Mouse (Mus musculus) bone marrow macrophage, adult 2 months (primary cell): Measurements from ENCODE around the gene Cnksr1. TPM values are rescaled to one million over a fixed set of nuclear protein-coding genes. Genes with fewer than 3 reads are reported as not detected.

Source experiments
- H3K27ac ChIP-seq: 2 replicates; pipeline ENCODE4 v1.5.1; 2012; ENCODE audit warnings: low read depth, low read length; ENCODE audit not compliant: insufficient read depth
- H3K4me1 ChIP-seq: 2 replicates; pipeline ENCODE4 v1.6.1; 2012; ENCODE audit warnings: low read length; ENCODE audit not compliant: control insufficient read depth, insufficient read depth
- H3K4me3 ChIP-seq: 2 replicates; pipeline ENCODE4 v1.5.1; 2012; ENCODE audit warnings: mild to moderate bottlenecking, low read length, moderate library complexity; ENCODE audit not compliant: insufficient read depth
- CTCF ChIP-seq: IDR thresholded peaks from 2 replicates; pipeline ENCODE4 v1.5.1; 2012; ENCODE audit warnings: low read depth, mild to moderate bottlenecking, low read length, moderate library complexity
- POLR2A ChIP-seq: IDR thresholded peaks from 2 replicates; pipeline ENCODE4 v1.6.1; 2012; ENCODE audit warnings: mild to moderate bottlenecking, low read depth, low read length, borderline replicate concordance
- polyA plus RNA-seq: library from polyadenylated mRNA; stranded (reverse); fragments of >200 nt; gene quantifications from 2 replicates; pipeline ENCODE4 v1.2.4, GENCODE M21; 2012; ENCODE audit not compliant: missing spikeins, insufficient read depth, insufficient read length

Cnksr1 gene
- polyA plus RNA-seq, 1 experiment, result not detected

- TF ChIP-seq CTCF, result no peak
- no peak for TF ChIP-seq POLR2A
- peaks cover 3% of the 10 kb centered on the region for H3K4me1 ChIP-seq
- no peak overlapping the region for H3K27ac ChIP-seq
- H3K4me3 ChIP-seq, result no peak overlapping the region
Measured at GRCm38 (mm10) chr4:134203340-134203896, 34.8 kb downstream of the Cnksr1 start.

- Histone ChIP-seq H3K4me3 (no peak within 1 kb of the TSS), H3K27ac (no peak within 1 kb of the TSS), H3K4me1 (peaks cover 3% of the 10 kb centered on the region)
- no peak for TF ChIP-seq CTCF
- TF ChIP-seq POLR2A, result no peak
Measured at GRCm38 (mm10) chr4:134202904-134203303, 35.3 kb downstream of the Cnksr1 start, which contains the start of gene Gm7534. Gm7534 (minus strand) TSS chr4:134203004.

GRCm38 (mm10) chr4:134199371-134199770 lies 38.8 kb downstream of the Cnksr1 start:
- Histone ChIP-seq H3K4me3 (no peak overlapping the region), H3K4me1 (peaks cover 3% of the 10 kb centered on the region), H3K27ac (no peak overlapping the region)
- TF ChIP-seq CTCF, result no peak

GRCm38 (mm10) chr4:134186268-134186667 lies 51.9 kb downstream of the Cnksr1 start:
- Histone ChIP-seq H3K27ac (peak overlapping the region; percentile 58), H3K4me3 (peak overlapping the region; percentile 74), H3K4me1 (peaks cover 10% of the 10 kb centered on the region)
- TF ChIP-seq POLR2A, result no peak
- TF ChIP-seq CTCF, result no peak

- Histone ChIP-seq H3K4me3 (peak overlapping the region; percentile 74), H3K27ac (no peak overlapping the region), H3K4me1 (peaks cover 10% of the 10 kb centered on the region)
- TF ChIP-seq CTCF (no peak), POLR2A (no peak)
Measured at GRCm38 (mm10) chr4:134185569-134185968, 52.6 kb downstream of the Cnksr1 start.

GRCm38 (mm10) chr4:134183711-134184110 lies 54.5 kb downstream of the Cnksr1 start:
- H3K4me3 ChIP-seq, result no peak overlapping the region
- no peak overlapping the region for H3K27ac ChIP-seq
- TF ChIP-seq CTCF, result no peak
- TF ChIP-seq POLR2A, result no peak
- H3K4me1 ChIP-seq, result peaks cover 10% of the 10 kb centered on the region

GRCm38 (mm10) chr4:134181825-134182224 lies 56.4 kb downstream of the Cnksr1 start:
- H3K4me1 ChIP-seq, result peaks cover 10% of the 10 kb centered on the region
- no peak overlapping the region for H3K4me3 ChIP-seq
- TF ChIP-seq POLR2A (no peak), CTCF (no peak)
- no peak overlapping the region for H3K27ac ChIP-seq

GRCm38 (mm10) chr4:134181112-134181511 lies 57.1 kb downstream of the Cnksr1 start:
- Histone ChIP-seq H3K27ac (no peak overlapping the region), H3K4me1 (peaks cover 10% of the 10 kb centered on the region), H3K4me3 (no peak overlapping the region)
- TF ChIP-seq CTCF (no peak), POLR2A (no peak)

Other genes with a start within 250 kb of the Cnksr1 start
- 36.6 and 38.7 TPM in 2 replicates for gene Dhdds, start 237.5 kb downstream of the Cnksr1 start, polyA plus RNA-seq
- 0.23 TPM in 1 of 2 replicates, not detected in the other for gene Lin28a, start 219.6 kb downstream of the Cnksr1 start, polyA plus RNA-seq
- not detected in 2 replicates for gene Zfp683, start 184.6 kb downstream of the Cnksr1 start, polyA plus RNA-seq
- gene Crybg2, start 177.6 kb downstream of the Cnksr1 start, polyA plus RNA-seq, result 0.71 and 2.7 TPM in 2 replicates
- 1,130 and 1,142 TPM in 2 replicates for gene Cd52, start 143.3 kb downstream of the Cnksr1 start, polyA plus RNA-seq
- gene Ubxn11, start 135.8 kb downstream of the Cnksr1 start, polyA plus RNA-seq, result 2.5 and 5.8 TPM in 2 replicates
- 1,334 and 1,359 TPM in 2 replicates for gene Sh3bgrl3, start 109.6 kb downstream of the Cnksr1 start, polyA plus RNA-seq
- 12.5 and 13.9 TPM in 2 replicates for gene Cep85, start 51.3 kb downstream of the Cnksr1 start, polyA plus RNA-seq
- gene Gm7534, start 35.4 kb downstream of the Cnksr1 start, polyA plus RNA-seq, result not detected in 2 replicates
- gene Catsper4, start 11.0 kb downstream of the Cnksr1 start, polyA plus RNA-seq, result not detected in 2 replicates
- not detected in 2 replicates for gene E130218I03Rik, start 5.3 kb upstream of the Cnksr1 start, polyA plus RNA-seq
- 3.9 and 5.3 TPM in 2 replicates for gene Zfp593, start 7.2 kb upstream of the Cnksr1 start, polyA plus RNA-seq
- gene Gm30191, start 8.5 kb upstream of the Cnksr1 start, polyA plus RNA-seq, result not detected in 2 replicates
- not detected in 2 replicates for gene Grrp1, start 15.7 kb upstream of the Cnksr1 start, polyA plus RNA-seq
- gene Pdik1l, start 49.5 kb upstream of the Cnksr1 start, polyA plus RNA-seq, result 12.2 and 15.2 TPM in 2 replicates
- gene Trim63, start 76.7 kb upstream of the Cnksr1 start, polyA plus RNA-seq, result not detected in 2 replicates
- gene Slc30a2, start 104.8 kb upstream of the Cnksr1 start, polyA plus RNA-seq, result not detected in 2 replicates
- gene Extl1, start 145.5 kb upstream of the Cnksr1 start, polyA plus RNA-seq, result 0.56 TPM in 1 of 2 replicates, not detected in the other
- 6.4 and 8.0 TPM in 2 replicates for gene Pafah2, start 157.9 kb upstream of the Cnksr1 start, polyA plus RNA-seq
- gene Stmn1, start 229.9 kb upstream of the Cnksr1 start, polyA plus RNA-seq, result 314 and 367 TPM in 2 replicates